In the genomic region with DNA sequence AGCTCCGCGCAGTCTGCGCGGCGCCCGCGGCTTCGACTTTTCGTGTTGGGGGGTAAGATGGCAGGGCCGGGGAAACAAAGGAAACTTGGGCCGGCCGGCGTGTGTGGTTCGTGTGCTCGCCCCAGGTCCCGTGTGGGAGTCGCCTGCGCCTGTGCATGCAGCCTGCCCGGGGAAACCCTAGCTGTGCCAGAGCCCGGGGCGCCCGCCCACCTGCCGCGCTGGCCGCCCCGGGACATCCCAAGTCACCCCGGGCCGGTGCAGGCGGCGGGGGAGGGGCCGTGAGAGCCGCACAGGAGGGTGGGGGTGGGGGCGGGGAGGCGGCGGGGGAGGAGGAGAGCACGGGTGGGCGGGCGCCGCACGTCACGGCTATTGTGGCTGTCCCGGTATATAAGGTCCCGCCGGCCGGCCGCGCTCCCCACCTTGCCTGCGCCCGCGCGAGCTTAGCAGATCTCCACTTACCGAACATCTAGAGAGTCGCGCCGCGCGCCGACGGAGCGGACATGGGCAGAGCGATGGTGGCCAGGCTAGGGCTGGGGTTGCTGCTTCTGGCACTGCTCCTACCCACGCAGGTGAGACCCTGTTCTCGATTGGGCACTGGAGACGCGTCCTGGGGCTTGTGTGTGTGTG, we compare ENCODE assay signal across 8 mouse cellular contexts. TPM values are rescaled to one million over a fixed set of nuclear protein-coding genes. Genes with fewer than 3 reads are reported as not detected.
DNase-seq lines count a peak whose midpoint lies in the region; ATAC-seq lines count a peak whose summit lies in the region.

No protein-coding gene starts in this region.

- H3K27ac ChIP-seq in heart, embryonic 11.5 days (ENCODE audit: low read depth, low read length), result peak overlapping the region; percentile 95
- H3K27ac ChIP-seq in kidney, embryonic 15.5 days, result peak overlapping the region; percentile 100

- H3K4me3 ChIP-seq in heart, embryonic 11.5 days (ENCODE audit: low read depth, low read length), result peak overlapping the region; percentile 60
- peak overlapping the region; percentile 84 for H3K4me3 ChIP-seq in kidney, embryonic 15.5 days (replicated peaks)

- peak; percentile 83 for ATAC-seq in heart, embryonic 11.5 days (replicated peaks; ENCODE audit: insufficient number of reproducible peaks, low FRiP score, low TSS enrichment)
- peak; percentile 91 for ATAC-seq in kidney, embryonic 15.5 days (replicated peaks; ENCODE audit: low FRiP score)

- H3K9ac ChIP-seq in heart, embryonic 11.5 days (ENCODE audit: low read depth, low read length), result peak overlapping the region; percentile 90
- peak overlapping the region; percentile 92 for H3K9ac ChIP-seq in kidney, embryonic 15.5 days

- WGBS in heart, embryonic 11.5 days (ENCODE audit: insufficient replicate concordance), result 0% methylated on average over 56 of the region's 65 CpGs
- under 1% methylated on average over 49 of the region's 65 CpGs for WGBS in kidney, embryonic 15.5 days

- no peaks in the 10 kb centered on the region for H3K27me3 ChIP-seq in heart, embryonic 11.5 days (ENCODE audit: control insufficient read depth, insufficient read depth, low read length)
- H3K27me3 ChIP-seq in kidney, embryonic 15.5 days, result no peaks in the 10 kb centered on the region

- H3K9me3 ChIP-seq in heart, embryonic 11.5 days (replicated peaks; ENCODE audit: control insufficient read depth, low read length), result no peaks in the 10 kb centered on the region
- H3K9me3 ChIP-seq in kidney, embryonic 15.5 days (replicated peaks), result no peaks in the 10 kb centered on the region

- no peaks in the 10 kb centered on the region for H3K36me3 ChIP-seq in heart, embryonic 11.5 days (ENCODE audit: control insufficient read depth, insufficient read depth, low read length)
- H3K36me3 ChIP-seq in kidney, embryonic 15.5 days, result peaks cover 22% of the 10 kb centered on the region

- DNase-seq in right cerebral cortex, postnatal 10 days (ENCODE audit: low spot score in 2 of 2), result peak; percentile 59 to 73
- no peak for DNase-seq in right cerebral cortex, adult 2 months (ENCODE audit: low spot score in 2 of 2)
- peak; percentile 91 for DNase-seq in embryo, embryonic 9.5 days (ENCODE audit: extremely low spot score)
- peak; percentile 84 for DNase-seq in lung, postnatal 36 days
- peak; percentile 87 for DNase-seq in retina, postnatal 1 day
- DNase-seq in urinary bladder, postnatal 14 days (ENCODE audit: low spot score), result peak; percentile 82

- no peaks in the 10 kb centered on the region for H3K4me1 ChIP-seq in heart, embryonic 11.5 days (ENCODE audit: control insufficient read depth, insufficient read depth, low read length)
- H3K4me1 ChIP-seq in kidney, embryonic 15.5 days, result peaks cover 21% of the 10 kb centered on the region; the same call in 1 of the 2 replicates

- peak overlapping the region; percentile 95 for H3K4me2 ChIP-seq in heart, embryonic 11.5 days
- peak overlapping the region; percentile 94 for H3K4me2 ChIP-seq in kidney, embryonic 15.5 days

RNA-seq across cellular contexts. Expression of a gene that starts 0.8 kb away (rescaled TPM):
- polyA plus RNA-seq in heart, embryonic 11.5 days (2014; fragmentation: Nextera tagmentation; extraction: Ambion mirVana), result 130 and 141 TPM in 2 replicates
- 425 and 436 TPM in 2 replicates for polyA plus RNA-seq in kidney, embryonic 15.5 days (2015; fragmentation: Nextera tagmentation; extraction: Ambion mirVana)

RNA-seq across cellular contexts. Expression of a gene that starts 38.1 kb away (rescaled TPM):
- polyA plus RNA-seq in heart, embryonic 11.5 days (2014; fragmentation: Nextera tagmentation; extraction: Ambion mirVana), result 93.8 and 106 TPM in 2 replicates
- polyA plus RNA-seq in kidney, embryonic 15.5 days (2015; fragmentation: Nextera tagmentation; extraction: Ambion mirVana), result 74.3 and 77.4 TPM in 2 replicates

RNA-seq across cellular contexts. Expression of a gene that starts 55.0 kb away (rescaled TPM):
- 11.5 and 22.7 TPM in 2 replicates for polyA plus RNA-seq in heart, embryonic 11.5 days (2014; fragmentation: Nextera tagmentation; extraction: Ambion mirVana)
- 8.3 and 15.2 TPM in 2 replicates for polyA plus RNA-seq in kidney, embryonic 15.5 days (2015; fragmentation: Nextera tagmentation; extraction: Ambion mirVana)

Comparison
In these comparisons a context has a peak if more than half of its experiments do, and no peak if none do; other contexts are left out.
1. DNase-seq: peak in right cerebral cortex, postnatal 10 days (2 of 2), embryo, embryonic 9.5 days (single experiment), lung, postnatal 36 days (single experiment), retina, postnatal 1 day (single experiment) and urinary bladder, postnatal 14 days (single experiment); none in right cerebral cortex, adult 2 months (0 of 2).